In the genomic region with DNA sequence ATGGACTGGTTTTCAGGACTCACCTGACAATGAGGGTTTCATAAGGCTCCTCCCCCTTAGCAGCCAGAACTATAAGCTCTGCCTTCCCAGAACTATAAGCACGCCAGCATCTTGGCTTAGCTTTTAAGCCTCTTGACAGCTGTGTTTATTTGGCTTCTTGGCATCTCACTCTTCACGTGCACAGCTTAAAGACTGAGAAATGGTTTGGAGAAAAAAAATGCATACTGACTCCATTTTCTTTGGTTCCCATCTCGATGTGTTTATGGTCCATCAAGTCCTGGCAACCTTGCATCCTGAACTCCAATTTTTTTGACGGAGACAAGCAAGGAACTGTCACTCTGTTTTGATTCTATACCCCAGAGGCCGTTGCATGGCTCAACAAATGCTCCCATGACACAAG, we compare ENCODE assay signal across 18 mouse cellular contexts. TPM values are rescaled to one million over a fixed set of nuclear protein-coding genes. Genes with fewer than 3 reads are reported as not detected.
"Had no signal": no experiment of that assay in that cellular context is flagged by ENCODE, and none has a peak within 500 bp of the region (broad histone marks: within the 10 kb centered on the region; RNA-seq: fewer than 3 reads in every experiment).

No protein-coding gene starts in this region.

- DNase-seq: kidney, adult 11 months; kidney, adult 9 months; kidney, postnatal 36 days; layer of hippocampus, adult 9-11 months; layer of hippocampus, postnatal 36 days; lung, adult 2 months; lung, postnatal 10 days; right cerebral cortex, postnatal 14 days; thymus, adult 2 months; thymus, postnatal 25 days had no signal

- H3K4me2 ChIP-seq: liver, embryonic 11.5 days; liver, embryonic 15.5 days; midbrain, embryonic 12.5 days; neural tube, embryonic 15.5 days; stomach, embryonic 15.5 days had no signal

- H3K9ac ChIP-seq: liver, embryonic 15.5 days; midbrain, embryonic 12.5 days; neural tube, embryonic 15.5 days; stomach, embryonic 15.5 days had no signal

- H3K27ac ChIP-seq: kidney, postnatal 0 days; liver, embryonic 15.5 days; macrophage; midbrain, embryonic 12.5 days; neural tube, embryonic 15.5 days; stomach, embryonic 15.5 days had no signal

- H3K9me3 ChIP-seq: liver, embryonic 15.5 days; midbrain, embryonic 12.5 days; neural tube, embryonic 15.5 days; stomach, embryonic 15.5 days had no signal

- H3K4me3 ChIP-seq: liver, embryonic 15.5 days; midbrain, embryonic 12.5 days; myocyte; neural tube, embryonic 15.5 days; stomach, embryonic 15.5 days had no signal

- H3K36me3 ChIP-seq: liver, embryonic 15.5 days; midbrain, embryonic 12.5 days; neural tube, embryonic 15.5 days; stomach, embryonic 15.5 days had no signal

- H3K27me3 ChIP-seq: neural tube, embryonic 15.5 days had no signal

RNA-seq across cellular contexts. Expression of a gene that starts 35.7 kb away (rescaled TPM):
- polyA plus RNA-seq: myocyte had no signal
